10 mouse cellular contexts compared by ENCODE assay signal in the genomic region with DNA sequence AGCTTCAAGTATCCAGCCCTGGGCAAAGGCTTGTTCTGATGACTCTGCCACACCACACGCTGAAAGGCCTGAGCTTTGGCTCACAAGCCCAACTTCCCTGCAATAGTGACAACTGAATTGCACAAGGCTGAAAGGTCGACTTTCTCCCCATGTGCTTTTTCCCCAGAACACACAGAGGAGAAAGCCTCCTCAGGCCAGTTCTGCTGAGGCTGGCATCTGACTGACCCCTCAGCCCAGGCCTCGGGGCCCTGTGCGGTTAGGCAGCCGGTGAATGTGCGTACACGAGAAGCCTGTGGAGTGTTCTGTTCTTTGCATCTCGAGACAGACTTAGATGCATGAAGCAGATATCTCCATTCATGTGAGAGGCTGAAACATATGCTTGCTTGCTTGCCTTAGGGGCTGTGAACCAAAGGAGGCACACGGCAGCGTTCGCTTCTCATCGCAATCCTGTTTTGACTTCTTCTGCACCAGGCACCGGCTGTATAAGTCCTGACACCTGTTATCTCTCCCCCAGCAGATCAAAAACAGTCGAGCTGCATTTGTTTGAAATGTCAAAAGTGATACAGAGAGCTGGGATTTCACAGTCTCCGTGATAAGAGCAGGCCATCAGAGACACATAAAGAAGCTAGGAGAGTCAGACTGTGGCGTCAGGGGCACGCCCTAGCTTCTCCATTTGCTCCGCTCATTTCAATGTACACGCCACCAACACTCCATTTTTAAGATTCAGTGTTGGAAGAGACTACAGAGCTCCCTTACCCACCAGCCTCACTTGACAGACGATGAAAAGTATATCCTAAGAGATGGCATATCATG. TPM values are rescaled to one million over a fixed set of nuclear protein-coding genes. Genes with fewer than 3 reads are reported as not detected.
A peak's percentile ranks its signal among the peaks of the same experiment; 100 is the strongest.
DNase-seq lines count a peak whose midpoint lies in the region; ATAC-seq and TF ChIP-seq lines count a peak whose summit lies in the region.
"Had no signal": no experiment of that assay in that cellular context is flagged by ENCODE, and none has a peak within 500 bp of the region (broad histone marks: within the 10 kb centered on the region; RNA-seq: fewer than 3 reads in every experiment).

No protein-coding gene starts in this region.

- H3K9ac ChIP-seq in forebrain, embryonic 13.5 days = peak overlapping the region; percentile 61
- H3K9ac ChIP-seq in liver, postnatal 0 days (replicated peaks) = peak overlapping the region; percentile 44
- H3K9ac ChIP-seq in intestine, embryonic 15.5 days = no peak overlapping the region

- H3K27ac ChIP-seq in forebrain, embryonic 13.5 days = peak overlapping the region; percentile 92
- peak overlapping the region; percentile 83 for H3K27ac ChIP-seq in liver, postnatal 0 days (ENCODE audit: low read depth)
- H3K27ac ChIP-seq in intestine, embryonic 15.5 days = no peak overlapping the region

- H3K4me1 ChIP-seq in forebrain, embryonic 13.5 days = peaks cover 74% of the 10 kb centered on the region
- H3K4me1 ChIP-seq in liver, postnatal 0 days (ENCODE audit: insufficient read depth) = peaks cover 16% of the 10 kb centered on the region
- H3K4me1 ChIP-seq in intestine, embryonic 15.5 days (replicated peaks) = peaks cover 13% of the 10 kb centered on the region; the same call in 1 of the 2 replicates

- 50% methylated on average over 20 of the region's 20 CpGs for WGBS in forebrain, embryonic 13.5 days
- WGBS in liver, postnatal 0 days (ENCODE audit: insufficient replicate concordance) = 52% methylated on average over 20 of the region's 20 CpGs
- WGBS in intestine, embryonic 15.5 days = 55% methylated on average over 20 of the region's 20 CpGs

- peak; percentile 83 for ATAC-seq in forebrain, embryonic 13.5 days
- peak; percentile 83 for ATAC-seq in liver, postnatal 0 days
- ATAC-seq in activated CD4-positive, CD25-positive, alpha-beta regulatory T cell, adult 4 months = no peak
- no peak for ATAC-seq in intestine, embryonic 15.5 days

- H3K27me3 ChIP-seq in forebrain, embryonic 13.5 days = no peaks in the 10 kb centered on the region
- no peaks in the 10 kb centered on the region for H3K27me3 ChIP-seq in liver, postnatal 0 days (ENCODE audit: insufficient read depth, low read length)
- no peaks in the 10 kb centered on the region for H3K27me3 ChIP-seq in intestine, embryonic 15.5 days (replicated peaks)

- peak; percentile 43 for DNase-seq in adrenal gland, postnatal 10 days
- no peak for DNase-seq in adrenal gland, postnatal 25 days
- peak; percentile 22 for DNase-seq in kidney, postnatal 14 days
- DNase-seq in kidney, adult 9 months = no peak
- peak; percentile 52 for DNase-seq in liver, postnatal 0 days
- DNase-seq: cerebellum, adult 8-10 months had no signal

- 0 out of 2 replicates have a peak, but pooled peaks have one; percentile 17 for TF ChIP-seq EP300 in liver, postnatal 0 days (IDR thresholded peaks at IDR 0.05; ENCODE audit: low read depth)

- TF ChIP-seq CTCF in liver, postnatal 0 days (IDR thresholded peaks at IDR 0.05; ENCODE audit: low read depth) = no peak

- peak overlapping the region; percentile 74 for H3K4me2 ChIP-seq in forebrain, embryonic 13.5 days
- H3K4me2 ChIP-seq in liver, postnatal 0 days (ENCODE audit: low read depth, low read length) = peak overlapping the region; percentile 64
- H3K4me2 ChIP-seq in intestine, embryonic 15.5 days (replicated peaks) = no peak overlapping the region

- peak overlapping the region; percentile 60 for H3K4me3 ChIP-seq in forebrain, embryonic 13.5 days
- H3K4me3 ChIP-seq in liver, postnatal 0 days (ENCODE audit: low read depth, low read length) = peak overlapping the region; percentile 3; the same call in 1 of the 2 replicates
- no peak overlapping the region for H3K4me3 ChIP-seq in intestine, embryonic 15.5 days (replicated peaks)

- peaks cover 16% of the 10 kb centered on the region for H3K36me3 ChIP-seq in forebrain, embryonic 13.5 days (ENCODE audit: poor library complexity, severe bottlenecking)
- H3K36me3 ChIP-seq in liver, postnatal 0 days (replicated peaks; ENCODE audit: insufficient read depth, low read length) = no peaks in the 10 kb centered on the region
- no peaks in the 10 kb centered on the region for H3K36me3 ChIP-seq in intestine, embryonic 15.5 days

- no peaks in the 10 kb centered on the region for H3K9me3 ChIP-seq in forebrain, embryonic 13.5 days (replicated peaks)
- no peaks in the 10 kb centered on the region for H3K9me3 ChIP-seq in liver, postnatal 0 days (ENCODE audit: low read length)
- no peaks in the 10 kb centered on the region for H3K9me3 ChIP-seq in intestine, embryonic 15.5 days

RNA-seq across cellular contexts. Expression of gene Rtp4, which starts 2.1 kb away (rescaled TPM):
- total RNA-seq in adrenal gland, postnatal 10 days (2021) = 1 to 10 TPM; 4.6 to 7.2 TPM
- total RNA-seq in adrenal gland, postnatal 25 days (2021) = 9.7 and 15.2 TPM in 2 replicates
- 2.3 and 3.3 TPM in 2 replicates for polyA plus RNA-seq in forebrain, embryonic 13.5 days (2015; fragmentation: Nextera tagmentation; extraction: Ambion mirVana)
- polyA plus RNA-seq in liver, postnatal 0 days (2015; fragmentation: Nextera tagmentation; extraction: Ambion mirVana) = 24.0 and 28.3 TPM in 2 replicates
- 100 to 1,000 TPM; 129 to 178 TPM for polyA plus RNA-seq in activated CD4-positive, CD25-positive, alpha-beta regulatory T cell, adult 4 months (2017; shearing (Covaris generic))
- 8.2 and 9.6 TPM in 2 replicates for polyA plus RNA-seq in intestine, embryonic 15.5 days (2015; fragmentation: Nextera tagmentation; extraction: Ambion mirVana)

RNA-seq across cellular contexts. Expression of gene Masp1, which starts 2.7 kb away (rescaled TPM):
- 10 to 100 TPM; 54.2 to 65.3 TPM for total RNA-seq in adrenal gland, postnatal 10 days (2021)
- 119 TPM in 2 replicates for total RNA-seq in adrenal gland, postnatal 25 days (2021)
- 53.5 and 55.9 TPM in 2 replicates for polyA plus RNA-seq in forebrain, embryonic 13.5 days (2015; fragmentation: Nextera tagmentation; extraction: Ambion mirVana)
- 31.7 and 38.3 TPM in 2 replicates for polyA plus RNA-seq in liver, postnatal 0 days (2015; fragmentation: Nextera tagmentation; extraction: Ambion mirVana)
- not detected for polyA plus RNA-seq in activated CD4-positive, CD25-positive, alpha-beta regulatory T cell, adult 4 months (2017; shearing (Covaris generic))
- polyA plus RNA-seq in intestine, embryonic 15.5 days (2015; fragmentation: Nextera tagmentation; extraction: Ambion mirVana) = 4.5 and 4.8 TPM in 2 replicates
- total RNA-seq: neutrophil, adult 5-6 weeks had no signal

Comparison
In these comparisons a context has a peak if more than half of its experiments do, and no peak if none do; other contexts are left out.
1. DNase-seq: peak in adrenal gland, postnatal 10 days (single experiment), kidney, postnatal 14 days (single experiment) and liver, postnatal 0 days (single experiment); none in adrenal gland, postnatal 25 days (single experiment) and kidney, adult 9 months (single experiment).
2. ATAC-seq: peak in forebrain, embryonic 13.5 days (single experiment) and liver, postnatal 0 days (single experiment); none in activated CD4-positive, CD25-positive, alpha-beta regulatory T cell, adult 4 months (single experiment) and intestine, embryonic 15.5 days (single experiment).